Mouse (Mus musculus) 416B (cell line): Measurements from ENCODE around the gene Aldh5a1.

Source experiments
- DNase-seq: peaks from one replicate; pipeline ENCODE4 v3.0.0; 2011; ENCODE audit warnings: low read depth

Gene Aldh5a1

GRCm38 (mm10) chr13:24866430-24867402 lies 70.7 kb downstream of the Aldh5a1 start:
- no peak for DNase-seq

DNA sequence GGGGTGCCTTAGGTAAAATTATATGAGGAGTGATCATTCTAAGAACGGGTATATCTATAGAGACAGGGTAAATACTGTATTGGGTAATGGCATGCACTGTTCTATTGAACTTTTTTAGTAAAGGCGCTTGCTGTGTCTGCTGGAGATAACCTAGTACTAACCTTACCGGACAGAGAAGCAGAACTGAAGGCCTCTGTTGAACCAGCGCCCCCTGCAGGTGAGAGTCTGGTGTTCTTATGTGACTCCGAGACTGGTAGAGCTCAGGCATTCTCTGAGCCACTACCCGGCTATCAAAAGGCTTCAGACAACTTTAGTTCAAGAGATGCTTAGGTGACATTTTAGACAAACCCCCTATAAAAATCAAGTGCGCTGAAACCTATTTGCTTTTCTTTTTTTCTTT lies 74.9 kb downstream of the Aldh5a1 start:
- peak; percentile 76 for DNase-seq

GRCm38 (mm10) chr13:24862021-24862420 lies 75.4 kb downstream of the Aldh5a1 start:
- no peak for DNase-seq

GRCm38 (mm10) chr13:24861084-24861483 lies 76.4 kb downstream of the Aldh5a1 start:
- no peak for DNase-seq

- no peak for DNase-seq
Observed at GRCm38 (mm10) chr13:24859115-24859514, 78.3 kb downstream of the Aldh5a1 start.
